ENCODE assay signal across 10 mouse cellular contexts in the genomic region with DNA sequence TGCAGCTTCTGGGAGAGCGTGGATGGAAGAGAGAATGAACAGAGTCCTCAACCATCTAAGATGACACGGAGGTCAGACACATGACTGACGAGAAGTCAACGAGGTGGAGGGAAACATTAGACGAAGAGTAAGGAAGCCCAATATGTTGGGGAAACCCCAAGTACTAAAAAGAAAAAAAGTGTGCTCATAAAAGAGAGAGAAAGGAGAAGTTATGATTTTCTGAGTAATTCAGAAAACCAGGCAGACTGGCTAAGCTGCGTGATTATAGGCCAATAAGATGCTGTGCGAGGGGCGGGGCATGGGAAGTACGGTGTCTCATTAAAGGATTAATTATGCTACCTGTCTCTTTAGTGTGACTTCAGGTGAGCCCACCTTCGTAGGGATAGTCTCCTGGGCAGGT.
"Had no signal": no experiment of that assay in that cellular context is flagged by ENCODE, and none has a peak within 500 bp of the region (broad histone marks: within the 10 kb centered on the region; RNA-seq: fewer than 3 reads in every experiment).

No protein-coding gene starts in this region.

- H3K27me3 ChIP-seq: limb, embryonic 13.5 days; neural tube, embryonic 15.5 days had no signal

- H3K4me2 ChIP-seq: limb, embryonic 13.5 days; midbrain, embryonic 12.5 days; neural tube, embryonic 15.5 days had no signal

- H3K4me3 ChIP-seq: layer of hippocampus, adult 2 months; limb, embryonic 13.5 days; midbrain, embryonic 12.5 days; neural tube, embryonic 15.5 days had no signal

- H3K9ac ChIP-seq: limb, embryonic 13.5 days; liver, embryonic 14.5 days; midbrain, embryonic 12.5 days; neural tube, embryonic 15.5 days had no signal

- H3K9me3 ChIP-seq: limb, embryonic 13.5 days; midbrain, embryonic 12.5 days; neural tube, embryonic 15.5 days had no signal

- H3K36me3 ChIP-seq: limb, embryonic 13.5 days; midbrain, embryonic 12.5 days; neural tube, embryonic 15.5 days had no signal

- H3K4me1 ChIP-seq: limb, embryonic 13.5 days; midbrain, embryonic 12.5 days had no signal

- DNase-seq: kidney, adult 9 months; kidney, postnatal 4 days; left cerebral cortex, postnatal 4 days; lung, adult 18-20 months had no signal

- H3K27ac ChIP-seq: kidney, postnatal 0 days; layer of hippocampus, adult 2 months; limb, embryonic 13.5 days; liver, embryonic 14.5 days; midbrain, embryonic 12.5 days; neural tube, embryonic 15.5 days had no signal
